Mouse (Mus musculus) intestine, embryonic 15.5 days (tissue): Measurements from ENCODE around the gene Dyrk1a. TPM values are rescaled to one million over a fixed set of nuclear protein-coding genes. Genes with fewer than 3 reads are reported as not detected.
"Not testable (repeated sequence)": the region's sequence is repeated elsewhere in the genome, so short reads cannot be mapped to it uniquely, and the experiment has no call there.

Experiments used
- ATAC-seq: fragments of 200-750 bp; cut with Nextera tagmentation; 2 replicates; pipeline ENCODE4 v1.8.0; 2017; ENCODE audit warnings: moderate TSS enrichment, moderate library complexity
- H3K27ac ChIP-seq: fragments of 300-500 bp; sonication (generic); 2 replicates; pipeline ENCODE4 v1.5.1; 2015; ENCODE audit warnings: mild to moderate bottlenecking, inconsistent platforms
- H3K27me3 ChIP-seq: fragments of 300-500 bp; sonication (generic); replicated peaks from 2 replicates; pipeline ENCODE4 v1.6.1; 2015; ENCODE audit warnings: inconsistent platforms
- H3K36me3 ChIP-seq: fragments of 300-500 bp; sonication (generic); 2 replicates; pipeline ENCODE4 v1.6.1; 2015; ENCODE audit warnings: inconsistent platforms
- H3K4me1 ChIP-seq: fragments of 300-500 bp; sonication (generic); replicated peaks from 2 replicates; pipeline ENCODE4 v1.6.1; 2015; ENCODE audit warnings: inconsistent platforms
- H3K4me2 ChIP-seq: fragments of 300-500 bp; sonication (generic); replicated peaks from 2 replicates; pipeline ENCODE4 v1.6.1; 2015; ENCODE audit warnings: mild to moderate bottlenecking, inconsistent platforms
- H3K4me3 ChIP-seq: fragments of 300-500 bp; sonication (generic); replicated peaks from 2 replicates; pipeline ENCODE4 v1.5.1; 2015; ENCODE audit warnings: inconsistent platforms
- H3K9ac ChIP-seq: fragments of 300-500 bp; sonication (generic); 2 replicates; pipeline ENCODE4 v1.6.1; 2015; ENCODE audit warnings: inconsistent platforms
- H3K9me3 ChIP-seq: fragments of 300-500 bp; sonication (generic); 2 replicates; pipeline ENCODE4 v1.6.1; 2016; ENCODE audit warnings: inconsistent platforms
- WGBS: fragments of 180-500 bp; shearing (Covaris S2); methylation state at CpG from one replicate; pipeline ENCODE4 v1.1.7; 2015; 5-methylcytosine and 5-hydroxymethylcytosine counted together
- polyA plus RNA-seq: library from polyadenylated mRNA; unstranded; fragments of >200 nt; fragmentation: Nextera tagmentation; extraction: Ambion mirVana; gene quantifications from 2 replicates; pipeline ENCODE4 v1.2.1, GENCODE M21; 2015

Gene Dyrk1a
- polyA plus RNA-seq, 1 experiment from 2014 or later: 8.1 TPM

- WGBS: 57% methylated on average over 6 of the region's 6 CpGs
- Histone ChIP-seq H3K9me3 (no peaks in the 10 kb centered on the region), H3K4me3 (no peak overlapping the region), H3K9ac (no peak overlapping the region), H3K4me1 (peaks cover 2% of the 10 kb centered on the region; the same call in 1 of the 2 replicates), H3K36me3 (no peaks in the 10 kb centered on the region), H3K27me3 (no peaks in the 10 kb centered on the region), H3K4me2 (no peak overlapping the region), H3K27ac (no peak overlapping the region)
- no peak for ATAC-seq
Observed at GRCm38 (mm10) chr16:94655083-94655482, 85.3 kb downstream of the Dyrk1a start.

GRCm38 (mm10) chr16:94656891-94657290 is 87.1 kb downstream of the Dyrk1a start:
- Histone ChIP-seq H3K4me1 (peaks cover 2% of the 10 kb centered on the region; the same call in 1 of the 2 replicates), H3K9me3 (no peaks in the 10 kb centered on the region), H3K4me3 (no peak overlapping the region), H3K9ac (no peak overlapping the region), H3K36me3 (no peaks in the 10 kb centered on the region), H3K27me3 (no peaks in the 10 kb centered on the region), H3K4me2 (no peak overlapping the region), H3K27ac (no peak overlapping the region)
- WGBS: 83% methylated on average over 7 of the region's 7 CpGs
- no peak for ATAC-seq

GRCm38 (mm10) chr16:94659394-94659793 is 89.6 kb downstream of the Dyrk1a start:
- Histone ChIP-seq H3K4me2 (no peak overlapping the region), H3K27ac (no peak overlapping the region), H3K9me3 (no peaks in the 10 kb centered on the region), H3K4me1 (0 out of 2 replicates have a peak, but pooled peaks cover 2% of the 10 kb centered on the region), H3K27me3 (no peaks in the 10 kb centered on the region), H3K9ac (no peak overlapping the region), H3K36me3 (no peaks in the 10 kb centered on the region), H3K4me3 (no peak overlapping the region)
- no peak for ATAC-seq
- WGBS: 92% methylated on average over 7 of the region's 7 CpGs

GRCm38 (mm10) chr16:94660221-94660620 is 90.4 kb downstream of the Dyrk1a start:
- no peak for ATAC-seq
- Histone ChIP-seq H3K27ac (no peak overlapping the region), H3K4me3 (no peak overlapping the region), H3K9ac (no peak overlapping the region), H3K4me1 (no peaks in the 10 kb centered on the region), H3K4me2 (no peak overlapping the region), H3K27me3 (no peaks in the 10 kb centered on the region), H3K9me3 (no peaks in the 10 kb centered on the region), H3K36me3 (no peaks in the 10 kb centered on the region)
- 91% methylated on average over 8 of the region's 8 CpGs for WGBS

- H3K27ac ChIP-seq: no peak overlapping the region
- no peak for ATAC-seq
- no peaks in the 10 kb centered on the region for H3K4me1 ChIP-seq
- no peak overlapping the region for H3K9ac ChIP-seq
- 84% methylated on average over 4 of the region's 4 CpGs for WGBS
- peaks cover 19% of the 10 kb centered on the region for H3K36me3 ChIP-seq
- H3K4me3 ChIP-seq: no peak overlapping the region
- no peak overlapping the region for H3K4me2 ChIP-seq
- no peaks in the 10 kb centered on the region for H3K9me3 ChIP-seq
- no peaks in the 10 kb centered on the region for H3K27me3 ChIP-seq
Observed at GRCm38 (mm10) chr16:94667557-94667956, 97.7 kb downstream of the Dyrk1a start.

GRCm38 (mm10) chr16:94671313-94671712 is 101.5 kb downstream of the Dyrk1a start:
- no peak overlapping the region for H3K4me2 ChIP-seq
- H3K27ac ChIP-seq: no peak overlapping the region
- ATAC-seq: no peak
- H3K9ac ChIP-seq: no peak overlapping the region
- WGBS: 88% methylated on average over 9 of the region's 9 CpGs
- no peaks in the 10 kb centered on the region for H3K4me1 ChIP-seq
- no peaks in the 10 kb centered on the region for H3K9me3 ChIP-seq
- H3K4me3 ChIP-seq: no peak overlapping the region
- peaks cover 19% of the 10 kb centered on the region for H3K36me3 ChIP-seq
- no peaks in the 10 kb centered on the region for H3K27me3 ChIP-seq

GRCm38 (mm10) chr16:94680924-94681323 is 111.1 kb downstream of the Dyrk1a start:
- ATAC-seq: peak; percentile 53; the same call in 1 of the 2 replicates

GRCm38 (mm10) chr16:94681760-94682159 is 112.0 kb downstream of the Dyrk1a start:
- Histone ChIP-seq H3K4me2 (no peak overlapping the region), H3K9ac (no peak overlapping the region), H3K27ac (no peak overlapping the region), H3K4me3 (no peak overlapping the region), H3K36me3 (peaks cover 11% of the 10 kb centered on the region), H3K9me3 (no peaks in the 10 kb centered on the region), H3K27me3 (no peaks in the 10 kb centered on the region), H3K4me1 (no peaks in the 10 kb centered on the region; the same call in 1 of the 2 replicates)
- ATAC-seq: no peak; the same call in 1 of the 2 replicates
- 90% methylated on average over 4 of the region's 4 CpGs for WGBS

More at GRCm38 (mm10) chr16:94680924-94681323, 111.1 kb downstream of the Dyrk1a start:
- H3K27me3 ChIP-seq: no peaks in the 10 kb centered on the region
- H3K36me3 ChIP-seq: peaks cover 3% of the 10 kb centered on the region; the same call in 1 of the 2 replicates
- no peaks in the 10 kb centered on the region for H3K9me3 ChIP-seq
- 56% methylated on average over 4 of the region's 4 CpGs for WGBS
- no peak overlapping the region for H3K4me3 ChIP-seq
- no peak overlapping the region for H3K27ac ChIP-seq
- H3K9ac ChIP-seq: no peak overlapping the region
- H3K4me2 ChIP-seq: no peak overlapping the region
- no peaks in the 10 kb centered on the region; the same call in 1 of the 2 replicates for H3K4me1 ChIP-seq

- H3K9me3 ChIP-seq: no peaks in the 10 kb centered on the region
- no peak overlapping the region for H3K4me3 ChIP-seq
- no peak overlapping the region for H3K9ac ChIP-seq
- no peak overlapping the region for H3K27ac ChIP-seq
- WGBS: 48% methylated on average over 4 of the region's 4 CpGs
- no peak for ATAC-seq
- no peaks in the 10 kb centered on the region for H3K27me3 ChIP-seq
- H3K4me1 ChIP-seq: no peaks in the 10 kb centered on the region; the same call in 1 of the 2 replicates
- no peak overlapping the region for H3K4me2 ChIP-seq
- peaks cover 28% of the 10 kb centered on the region for H3K36me3 ChIP-seq
Observed at GRCm38 (mm10) chr16:94683960-94684359, 114.2 kb downstream of the Dyrk1a start.

- Histone ChIP-seq H3K27me3 (no peaks in the 10 kb centered on the region), H3K9me3 (no peaks in the 10 kb centered on the region), H3K4me3 (no peak overlapping the region), H3K9ac (no peak overlapping the region), H3K27ac (no peak overlapping the region), H3K4me2 (no peak overlapping the region), H3K36me3 (peaks cover 21% of the 10 kb centered on the region), H3K4me1 (no peaks in the 10 kb centered on the region)
- ATAC-seq: peak; percentile 63; the same call in 1 of the 2 replicates
- WGBS: 42% methylated on average over 4 of the region's 4 CpGs
Observed at GRCm38 (mm10) chr16:94693687-94694305, 124.0 kb downstream of the Dyrk1a start.

- Histone ChIP-seq H3K36me3 (peaks cover 9% of the 10 kb centered on the region), H3K4me3 (no peak overlapping the region), H3K27me3 (no peaks in the 10 kb centered on the region), H3K9me3 (no peaks in the 10 kb centered on the region), H3K4me1 (no peaks in the 10 kb centered on the region), H3K4me2 (no peak overlapping the region), H3K9ac (no peak overlapping the region), H3K27ac (no peak overlapping the region)
- 79% methylated on average over 5 of the region's 5 CpGs for WGBS
- ATAC-seq: no peak
Observed at GRCm38 (mm10) chr16:94697553-94697952, 127.7 kb downstream of the Dyrk1a start.

- not testable (repeated sequence) for H3K27me3 ChIP-seq, H3K27ac ChIP-seq, H3K4me2 ChIP-seq, H3K9me3 ChIP-seq, ATAC-seq, H3K4me3 ChIP-seq, H3K36me3 ChIP-seq, H3K9ac ChIP-seq, H3K4me1 ChIP-seq
- 81% methylated on average over 1 of the region's 1 CpGs for WGBS
Observed at GRCm38 (mm10) chr16:94698234-94698633, 128.4 kb downstream of the Dyrk1a start.

- no peaks in the 10 kb centered on the region for H3K27me3 ChIP-seq
- H3K27ac ChIP-seq: no peak overlapping the region
- H3K4me3 ChIP-seq: no peak overlapping the region
- no peak for ATAC-seq
- H3K36me3 ChIP-seq: no peaks in the 10 kb centered on the region
- no peaks in the 10 kb centered on the region for H3K4me1 ChIP-seq
- 78% methylated on average over 4 of the region's 4 CpGs for WGBS
- no peak overlapping the region for H3K9ac ChIP-seq
- H3K4me2 ChIP-seq: no peak overlapping the region
- no peaks in the 10 kb centered on the region for H3K9me3 ChIP-seq
Observed at GRCm38 (mm10) chr16:94701141-94701540, 131.3 kb downstream of the Dyrk1a start.
